Mouse (Mus musculus): ENCODE data around the gene Hspg2.

DNA sequence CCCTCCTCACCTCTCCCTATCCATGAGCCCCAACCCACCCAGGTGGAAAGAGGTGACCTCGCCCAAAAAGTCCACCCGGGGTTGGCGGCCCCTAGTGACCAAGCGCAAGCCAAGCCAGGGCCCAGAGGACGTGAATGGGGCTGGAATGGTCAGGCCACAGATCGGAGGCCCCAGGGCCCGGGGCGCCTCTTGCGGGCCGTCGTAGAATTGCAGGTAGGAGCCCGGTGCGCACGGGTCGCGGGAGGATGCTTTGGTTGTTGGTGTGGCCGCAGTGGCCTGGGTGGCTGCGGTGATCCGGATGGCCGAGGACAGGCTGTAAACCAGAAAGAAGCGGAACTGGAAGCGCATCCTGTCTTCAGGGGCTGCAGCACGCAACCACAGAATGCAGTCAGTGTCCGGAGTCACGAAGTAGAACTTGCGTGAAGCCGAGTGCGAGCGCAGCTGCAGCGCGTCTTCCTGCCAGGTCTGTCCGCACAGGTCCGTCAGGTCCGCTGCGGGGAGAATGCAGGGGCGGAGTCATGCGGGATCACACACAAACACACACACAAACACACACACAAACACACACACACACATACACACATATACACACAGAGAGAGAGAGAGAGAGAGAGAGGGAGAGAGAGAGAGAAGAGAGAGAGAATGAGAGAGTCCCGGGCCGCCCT is 109.7 kb downstream of the Hspg2 start:
- TF ChIP-seq CTCF (IDR thresholded peaks at IDR 0.05; ENCODE audit: low read depth, low read length) = no peak
- TF ChIP-seq POLR2AphosphoS5 (IDR thresholded peaks at IDR 0.05; ENCODE audit: insufficient replicate concordance, low read depth, low read length) = no peak
- no peak for TF ChIP-seq GATA1 (IDR thresholded peaks at IDR 0.05; ENCODE audit: borderline replicate concordance, low read length)
- TF ChIP-seq GATA2 (IDR thresholded peaks at IDR 0.05; ENCODE audit: borderline replicate concordance, low read depth, low read length) = no peak
